Mouse (Mus musculus): ENCODE results near the gene Dph2. TPM values are rescaled to one million over a fixed set of nuclear protein-coding genes. Genes with fewer than 3 reads are reported as not detected.

Dph2 gene
- polyA plus RNA-seq, 1 experiment from 2014 or later: 22.0 TPM

GRCm38 (mm10) chr4:117887920-117888319 lies 3.9 kb downstream of the Dph2 start:
- Histone ChIP-seq H3K9ac (ENCODE audit: low read depth, low read length) (no peak overlapping the region), H3K27me3 (ENCODE audit: control insufficient read depth, insufficient read depth, low read length) (no peaks in the 10 kb centered on the region), H3K36me3 (ENCODE audit: control insufficient read depth, insufficient read depth, low read length) (peaks cover 25% of the 10 kb centered on the region), H3K9me3 (ENCODE audit: control insufficient read depth, low read length) (no peaks in the 10 kb centered on the region), H3K4me3 (ENCODE audit: low read length) (no peak overlapping the region), H3K27ac (ENCODE audit: low read depth, low read length) (no peak overlapping the region), H3K4me1 (ENCODE audit: control insufficient read depth, insufficient read depth, low read length) (peaks cover 18% of the 10 kb centered on the region; the same call in 1 of the 2 replicates), H3K4me2 (replicated peaks; ENCODE audit: low read depth, low read length) (peak overlapping the region; percentile 53)
- ATAC-seq (ENCODE audit: low FRiP score, low TSS enrichment): no peak
- 75% methylated on average over 2 of the region's 2 CpGs for WGBS

- WGBS: under 1% methylated on average over 37 of the region's 37 CpGs
Measured at GRCm38 (mm10) chr4:117887133-117887532, 4.7 kb downstream of the Dph2 start, which contains the start of gene Atp6v0b. Gene Atp6v0b (minus strand): TSS chr4:117887333.

GRCm38 (mm10) chr4:117886644-117887043 lies 5.2 kb downstream of the Dph2 start:
- H3K4me1 ChIP-seq (ENCODE audit: control insufficient read depth, insufficient read depth, low read length): peaks cover 26% of the 10 kb centered on the region; the same call in 1 of the 2 replicates
- ATAC-seq (ENCODE audit: low FRiP score, low TSS enrichment): no peak
- no peaks in the 10 kb centered on the region for H3K27me3 ChIP-seq (ENCODE audit: control insufficient read depth, insufficient read depth, low read length)
- WGBS: 3% methylated on average over 18 of the region's 24 CpGs
- peaks cover 25% of the 10 kb centered on the region for H3K36me3 ChIP-seq (ENCODE audit: control insufficient read depth, insufficient read depth, low read length)
- H3K9ac ChIP-seq (ENCODE audit: low read depth, low read length): peak overlapping the region; percentile 71
- H3K27ac ChIP-seq (ENCODE audit: low read depth, low read length): no peak overlapping the region; the same call in 1 of the 2 replicates
- H3K4me2 ChIP-seq (replicated peaks; ENCODE audit: low read depth, low read length): peak overlapping the region; percentile 53
- H3K9me3 ChIP-seq (ENCODE audit: control insufficient read depth, low read length): no peaks in the 10 kb centered on the region
- peak overlapping the region; percentile 77 for H3K4me3 ChIP-seq (ENCODE audit: low read length)

More at GRCm38 (mm10) chr4:117887133-117887532, 4.7 kb downstream of the Dph2 start, which contains the start of gene Atp6v0b:
- Histone ChIP-seq H3K27ac (ENCODE audit: low read depth, low read length) (no peak within 1 kb of the TSS; the same call in 1 of the 2 replicates), H3K4me1 (ENCODE audit: control insufficient read depth, insufficient read depth, low read length) (peaks cover 24% of the 10 kb centered on the region; the same call in 1 of the 2 replicates), H3K36me3 (ENCODE audit: control insufficient read depth, insufficient read depth, low read length) (peaks cover 25% of the 10 kb centered on the region), H3K27me3 (ENCODE audit: control insufficient read depth, insufficient read depth, low read length) (no peaks in the 10 kb centered on the region), H3K9ac (ENCODE audit: low read depth, low read length) (peak within 1 kb of the TSS; percentile 71), H3K4me2 (replicated peaks; ENCODE audit: low read depth, low read length) (peak within 1 kb of the TSS; percentile 53), H3K9me3 (ENCODE audit: control insufficient read depth, low read length) (no peaks in the 10 kb centered on the region), H3K4me3 (ENCODE audit: low read length) (peak within 1 kb of the TSS; percentile 77)
- peak; percentile 85 for ATAC-seq (ENCODE audit: low FRiP score, low TSS enrichment)

GRCm38 (mm10) chr4:117885994-117886393 lies 5.8 kb downstream of the Dph2 start:
- 78% methylated on average over 9 of the region's 9 CpGs for WGBS
- no peak for ATAC-seq (ENCODE audit: low FRiP score, low TSS enrichment)
- Histone ChIP-seq H3K4me3 (ENCODE audit: low read length) (peak overlapping the region; percentile 77; the same call in 1 of the 2 replicates), H3K4me1 (ENCODE audit: control insufficient read depth, insufficient read depth, low read length) (peaks cover 23% of the 10 kb centered on the region; the same call in 1 of the 2 replicates), H3K27ac (ENCODE audit: low read depth, low read length) (no peak overlapping the region), H3K27me3 (ENCODE audit: control insufficient read depth, insufficient read depth, low read length) (no peaks in the 10 kb centered on the region), H3K9ac (ENCODE audit: low read depth, low read length) (peak overlapping the region; percentile 71; the same call in 1 of the 2 replicates), H3K36me3 (ENCODE audit: control insufficient read depth, insufficient read depth, low read length) (peaks cover 27% of the 10 kb centered on the region), H3K9me3 (ENCODE audit: control insufficient read depth, low read length) (no peaks in the 10 kb centered on the region), H3K4me2 (replicated peaks; ENCODE audit: low read depth, low read length) (peak overlapping the region; percentile 53)

GRCm38 (mm10) chr4:117885093-117885492 lies 6.7 kb downstream of the Dph2 start:
- H3K4me3 ChIP-seq (ENCODE audit: low read length): no peak overlapping the region
- H3K4me2 ChIP-seq (replicated peaks; ENCODE audit: low read depth, low read length): no peak overlapping the region
- H3K27me3 ChIP-seq (ENCODE audit: control insufficient read depth, insufficient read depth, low read length): no peaks in the 10 kb centered on the region
- no peak overlapping the region for H3K27ac ChIP-seq (ENCODE audit: low read depth, low read length)
- peaks cover 35% of the 10 kb centered on the region for H3K36me3 ChIP-seq (ENCODE audit: control insufficient read depth, insufficient read depth, low read length)
- H3K4me1 ChIP-seq (ENCODE audit: control insufficient read depth, insufficient read depth, low read length): peaks cover 19% of the 10 kb centered on the region; the same call in 1 of the 2 replicates
- no peaks in the 10 kb centered on the region for H3K9me3 ChIP-seq (ENCODE audit: control insufficient read depth, low read length)
- WGBS: 91% methylated on average over 10 of the region's 10 CpGs
- H3K9ac ChIP-seq (ENCODE audit: low read depth, low read length): no peak overlapping the region
- no peak for ATAC-seq (ENCODE audit: low FRiP score, low TSS enrichment)

- peaks cover 36% of the 10 kb centered on the region for H3K36me3 ChIP-seq (ENCODE audit: control insufficient read depth, insufficient read depth, low read length)
- no peak for ATAC-seq (ENCODE audit: low FRiP score, low TSS enrichment)
- WGBS: 100% methylated on average over 1 of the region's 1 CpGs
- H3K9ac ChIP-seq (ENCODE audit: low read depth, low read length): no peak overlapping the region; the same call in 1 of the 2 replicates
- H3K27me3 ChIP-seq (ENCODE audit: control insufficient read depth, insufficient read depth, low read length): no peaks in the 10 kb centered on the region
- peak overlapping the region; percentile 87 for H3K4me2 ChIP-seq (replicated peaks; ENCODE audit: low read depth, low read length)
- peaks cover 19% of the 10 kb centered on the region; the same call in 1 of the 2 replicates for H3K4me1 ChIP-seq (ENCODE audit: control insufficient read depth, insufficient read depth, low read length)
- no peak overlapping the region for H3K27ac ChIP-seq (ENCODE audit: low read depth, low read length)
- H3K4me3 ChIP-seq (ENCODE audit: low read length): no peak overlapping the region
- H3K9me3 ChIP-seq (ENCODE audit: control insufficient read depth, low read length): no peaks in the 10 kb centered on the region
Measured at GRCm38 (mm10) chr4:117884146-117884545, 7.7 kb downstream of the Dph2 start.

GRCm38 (mm10) chr4:117882701-117883691 lies 8.8 kb downstream of the Dph2 start, which contains the start of gene B4galt2:
Gene B4galt2 (minus strand): TSS chr4:117883487.
- Histone ChIP-seq H3K36me3 (ENCODE audit: control insufficient read depth, insufficient read depth, low read length) (peaks cover 38% of the 10 kb centered on the region), H3K9me3 (ENCODE audit: control insufficient read depth, low read length) (no peaks in the 10 kb centered on the region), H3K27ac (ENCODE audit: low read depth, low read length) (0 out of 2 replicates have a peak within 1 kb of the TSS, but pooled peaks have one; percentile 30), H3K4me2 (replicated peaks; ENCODE audit: low read depth, low read length) (peak within 1 kb of the TSS; percentile 87), H3K27me3 (ENCODE audit: control insufficient read depth, insufficient read depth, low read length) (no peaks in the 10 kb centered on the region), H3K4me3 (ENCODE audit: low read length) (peak within 1 kb of the TSS; percentile 75), H3K4me1 (ENCODE audit: control insufficient read depth, insufficient read depth, low read length) (peaks cover 23% of the 10 kb centered on the region; the same call in 1 of the 2 replicates), H3K9ac (ENCODE audit: low read depth, low read length) (peak within 1 kb of the TSS; percentile 89)
- ATAC-seq (ENCODE audit: low FRiP score, low TSS enrichment): peak; percentile 51
- under 1% methylated on average over 97 of the region's 103 CpGs for WGBS

GRCm38 (mm10) chr4:117878703-117879102 lies 13.1 kb downstream of the Dph2 start:
- H3K27ac ChIP-seq (ENCODE audit: low read depth, low read length): no peak overlapping the region
- no peak overlapping the region for H3K4me3 ChIP-seq (ENCODE audit: low read length)
- no peak overlapping the region for H3K4me2 ChIP-seq (replicated peaks; ENCODE audit: low read depth, low read length)
- H3K4me1 ChIP-seq (ENCODE audit: control insufficient read depth, insufficient read depth, low read length): peaks cover 11% of the 10 kb centered on the region; the same call in 1 of the 2 replicates
- ATAC-seq (ENCODE audit: low FRiP score, low TSS enrichment): no peak
- no peak overlapping the region for H3K9ac ChIP-seq (ENCODE audit: low read depth, low read length)
- WGBS: 59% methylated on average over 5 of the region's 5 CpGs
- no peaks in the 10 kb centered on the region for H3K9me3 ChIP-seq (ENCODE audit: control insufficient read depth, low read length)
- no peaks in the 10 kb centered on the region for H3K27me3 ChIP-seq (ENCODE audit: control insufficient read depth, insufficient read depth, low read length)
- H3K36me3 ChIP-seq (ENCODE audit: control insufficient read depth, insufficient read depth, low read length): peaks cover 39% of the 10 kb centered on the region; the same call in 1 of the 2 replicates

All from kidney, embryonic 14.5 days (tissue).